Mouse (Mus musculus) lung, postnatal 36 days (tissue): ENCODE measurements around the gene Tmem52.
"Not testable (repeated sequence)": the region's sequence is repeated elsewhere in the genome, so short reads cannot be mapped to it uniquely, and the experiment has no call there.

Experiments
- DNase-seq: peaks from one replicate; pipeline ENCODE4 v3.0.0; 2022; ENCODE audit warnings: mixed read lengths

The Tmem52 gene

DNA sequence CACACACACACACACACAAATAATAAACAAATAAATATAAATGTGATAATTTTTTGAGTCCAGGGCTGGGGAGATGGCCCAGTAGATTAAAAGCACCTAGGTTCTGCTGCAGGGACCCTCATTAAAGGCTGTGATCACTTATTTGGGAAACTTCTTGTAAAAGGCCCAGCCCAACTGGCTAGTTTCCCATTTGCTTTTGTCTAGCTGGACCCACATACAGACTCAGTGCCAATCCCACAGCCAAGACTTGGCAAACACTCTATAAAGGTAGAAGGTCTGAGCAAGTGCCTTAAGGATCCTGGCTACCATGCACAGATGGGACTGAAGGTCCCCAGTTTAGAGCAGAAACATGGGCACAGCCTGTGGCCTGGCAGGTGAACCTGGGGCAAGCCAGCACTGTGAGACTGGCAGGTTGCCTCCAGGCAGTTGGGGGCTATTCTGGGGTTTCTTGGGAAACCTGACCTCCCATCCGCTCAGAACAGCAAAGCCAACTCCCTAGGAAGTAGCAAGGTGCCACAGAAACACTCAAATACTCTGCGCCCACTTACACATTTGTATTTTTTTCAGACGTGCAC is 3.9 kb downstream of the Tmem52 start:
- DNase-seq = no peak

DNA sequence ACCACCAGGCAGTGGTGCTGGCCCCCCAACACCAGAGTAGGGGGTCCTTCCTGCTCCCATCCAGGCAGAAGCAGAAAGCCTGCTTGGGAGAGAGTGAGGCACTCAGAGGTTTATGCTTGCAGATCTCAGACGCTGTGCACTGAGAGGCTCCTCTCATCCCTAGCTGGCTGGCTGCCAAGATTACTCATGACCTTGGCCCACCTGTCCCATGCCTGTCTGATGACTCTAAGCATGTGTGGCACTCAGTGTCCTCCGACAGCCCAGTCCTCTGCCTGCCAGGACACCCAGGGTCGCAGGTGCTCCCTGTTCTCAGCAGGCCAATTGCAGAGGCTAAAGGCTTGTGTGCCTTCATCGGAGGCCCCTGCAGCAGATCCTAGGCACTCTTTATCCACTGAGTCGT is 4.4 kb downstream of the Tmem52 start:
- no peak for DNase-seq

DNA sequence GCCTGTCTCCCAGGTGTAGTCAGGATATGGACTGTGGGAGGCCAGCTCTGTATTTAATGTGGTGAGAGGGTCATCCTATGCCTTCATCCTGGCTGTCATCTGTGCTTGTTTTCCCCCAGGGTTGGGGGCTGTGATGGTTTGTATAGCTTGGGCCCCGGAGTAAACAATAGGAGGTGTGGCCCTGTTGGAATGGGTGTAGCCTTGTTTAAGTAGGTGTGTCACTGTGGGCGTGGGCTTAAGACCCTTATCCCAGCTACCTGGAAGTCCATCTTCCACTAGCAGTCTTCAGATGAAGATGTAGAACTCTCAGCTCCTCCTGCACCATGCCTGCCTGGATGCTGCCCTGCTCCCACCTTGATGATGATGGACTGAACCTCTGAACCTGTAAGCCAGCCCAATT is 4.9 kb downstream of the Tmem52 start:
- DNase-seq = not testable (repeated sequence)

DNA sequence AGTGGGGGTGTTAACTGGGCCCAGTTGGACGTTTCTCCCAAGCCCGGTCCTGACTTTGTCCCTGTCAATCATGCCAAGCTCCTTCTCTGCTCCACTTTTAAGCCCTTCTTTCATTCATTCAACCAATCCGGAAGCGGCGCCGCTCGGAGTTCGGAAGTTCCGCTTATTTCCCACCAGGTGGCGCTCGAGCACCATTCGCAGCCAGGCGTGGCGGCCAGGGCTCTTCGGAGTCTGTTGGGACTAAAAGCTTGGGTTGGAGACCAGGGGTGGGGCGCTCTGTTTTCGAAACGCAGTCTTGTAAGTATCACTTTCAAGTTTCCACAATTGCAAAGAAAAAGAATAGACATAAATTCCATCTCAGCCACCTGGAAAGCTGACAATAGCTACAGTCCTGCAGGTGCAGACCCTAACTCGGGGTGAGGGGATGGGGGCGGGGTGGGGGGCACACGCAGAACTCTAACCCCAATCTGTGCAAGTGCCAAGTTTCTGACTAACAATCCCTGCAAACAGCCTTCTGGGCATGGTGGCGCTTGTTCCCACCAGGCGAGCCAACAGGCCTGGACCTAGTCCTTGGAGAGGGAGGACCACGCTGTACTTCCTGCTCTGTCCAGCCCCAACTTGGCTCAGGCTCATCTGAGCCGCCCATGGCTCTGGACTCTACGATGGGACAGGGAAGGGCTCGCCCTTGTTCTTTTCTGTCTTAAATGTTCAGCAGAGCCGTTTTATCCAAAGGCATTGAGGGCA is 12.6 kb downstream of the Tmem52 start:
- DNase-seq = peak; percentile 85

DNA sequence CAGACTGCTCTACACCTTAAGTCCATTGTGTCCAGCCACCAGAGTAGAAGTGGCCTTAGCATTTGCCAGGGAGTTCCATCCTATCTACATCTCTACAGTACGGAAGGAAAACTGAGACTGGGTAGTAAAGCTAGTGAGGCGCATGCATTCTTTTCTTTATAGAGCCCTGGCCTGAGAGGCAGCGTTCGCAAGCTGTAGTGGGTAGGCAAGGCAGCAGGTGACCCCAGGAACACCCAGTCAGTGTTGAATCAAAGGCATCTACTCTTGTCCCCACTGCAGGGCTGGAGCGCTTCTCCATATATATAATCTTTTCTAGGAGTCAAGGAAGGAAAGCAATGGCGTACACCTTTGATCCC is 13.2 kb downstream of the Tmem52 start:
- no peak for DNase-seq

DNA sequence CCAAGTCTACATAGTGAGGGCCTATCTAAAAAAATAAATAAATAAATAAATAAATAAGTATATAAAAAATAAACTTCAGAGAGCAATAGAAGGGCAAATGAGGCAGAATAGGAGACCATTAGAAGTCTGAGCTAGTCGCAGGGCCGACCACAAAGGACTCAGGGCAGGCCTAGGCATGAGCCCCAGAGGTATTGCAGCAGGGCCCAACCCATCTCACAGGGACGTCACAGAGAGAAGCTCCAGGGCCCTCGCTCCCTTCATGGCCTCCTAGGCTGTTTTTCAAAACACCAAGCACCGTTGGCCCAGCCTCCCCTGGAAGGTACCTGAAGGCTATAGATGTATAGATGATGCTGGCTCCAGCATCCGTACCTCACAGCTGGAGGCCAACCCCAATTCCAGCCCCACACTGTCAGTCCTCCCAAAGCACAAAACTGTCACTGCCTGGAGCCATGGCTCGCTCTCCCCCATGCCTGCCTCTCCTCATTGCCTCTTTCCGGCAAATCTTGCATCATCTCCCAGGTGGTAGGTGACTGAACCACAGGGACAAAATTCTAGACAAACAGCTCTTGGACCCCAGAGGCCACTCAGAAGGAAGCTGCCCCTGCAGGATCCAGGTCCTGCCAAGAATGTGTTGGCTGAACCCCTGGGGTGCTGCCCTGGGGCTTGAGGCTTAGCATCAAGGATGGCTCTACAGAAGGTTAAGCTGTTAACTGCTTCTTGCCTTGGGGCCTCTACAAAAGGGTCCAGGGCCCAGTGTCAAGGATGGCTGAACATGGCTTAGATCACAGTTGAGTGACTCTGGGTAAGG is 14.0 kb downstream of the Tmem52 start:
- no peak for DNase-seq

DNA sequence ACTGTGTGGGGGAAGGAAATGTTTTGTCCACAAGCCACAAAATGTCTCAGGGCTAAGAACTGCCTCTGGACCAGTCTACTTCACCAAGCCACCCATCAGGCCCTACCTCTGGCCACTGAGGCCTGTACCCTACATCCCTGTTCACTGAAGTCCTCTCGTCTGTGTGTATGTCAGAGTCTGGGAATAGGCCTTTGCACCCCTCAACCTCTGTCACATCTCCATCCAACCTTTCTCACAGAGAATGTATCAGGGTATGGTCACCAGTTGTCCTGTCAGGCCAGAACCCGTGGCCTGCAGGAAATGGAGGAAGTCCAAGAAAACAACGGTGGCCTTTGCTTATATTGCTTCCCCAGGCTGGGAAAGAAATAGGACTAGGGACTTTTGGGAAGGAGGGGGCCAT is 16.6 kb downstream of the Tmem52 start:
- no peak for DNase-seq

DNA sequence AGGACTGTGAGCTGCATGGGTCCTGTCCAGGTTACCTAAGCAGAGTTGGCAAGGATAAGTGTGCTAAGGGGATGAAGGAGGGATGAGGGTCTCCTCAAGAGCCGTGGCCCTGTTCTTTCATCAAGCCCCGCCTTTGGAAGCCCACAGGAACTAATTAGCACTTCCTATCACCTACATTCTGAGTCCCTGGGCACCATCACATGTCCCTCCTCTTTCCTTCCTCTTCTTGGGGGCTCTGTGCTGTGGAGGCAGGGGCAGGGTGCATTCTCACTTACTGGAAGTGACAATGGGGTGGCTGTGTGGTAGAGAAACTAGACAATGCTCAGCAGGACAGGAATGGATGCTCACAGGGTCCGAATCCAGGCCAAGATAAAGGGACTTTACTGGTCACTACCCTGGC is 18.8 kb downstream of the Tmem52 start:
- no peak for DNase-seq

DNA sequence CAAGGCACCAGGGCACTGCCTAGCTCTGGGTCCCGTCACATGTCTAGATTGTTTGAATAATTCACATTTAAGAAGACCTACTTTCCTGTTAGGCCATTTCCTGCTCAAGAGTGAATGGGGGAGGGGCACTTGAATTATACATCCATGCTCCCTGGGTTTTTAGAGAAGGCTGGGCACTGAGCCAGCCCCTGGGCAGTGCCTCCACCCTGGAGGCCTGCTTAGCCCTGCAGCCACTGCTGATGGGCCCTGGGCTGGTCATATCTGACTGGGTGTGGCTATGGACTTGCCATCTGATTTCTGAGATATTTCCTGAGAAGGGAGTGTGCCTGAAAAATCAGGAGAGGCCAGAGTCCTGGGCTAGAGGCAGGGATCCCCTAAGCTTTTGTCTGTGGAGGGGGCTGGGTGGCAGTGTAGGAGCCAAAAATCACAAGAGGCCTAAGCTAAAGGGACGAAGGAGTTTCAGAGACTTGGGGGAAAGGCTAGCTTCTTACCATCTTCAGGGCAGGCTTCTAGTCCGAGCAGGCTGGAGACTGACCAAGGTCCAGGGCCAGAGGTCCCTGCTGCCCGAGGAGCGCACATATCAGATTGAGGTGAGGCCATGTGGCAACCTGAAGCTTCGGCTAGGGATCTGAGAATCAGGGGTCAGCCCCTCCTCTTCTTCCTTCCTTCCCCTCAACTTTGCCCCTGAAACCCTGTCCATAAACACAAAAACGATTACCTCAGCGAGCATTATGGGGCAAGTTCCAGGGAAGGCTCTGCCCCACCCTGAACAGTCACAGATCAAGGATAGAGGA is 19.5 kb downstream of the Tmem52 start:
- peak; percentile 98 for DNase-seq

DNA sequence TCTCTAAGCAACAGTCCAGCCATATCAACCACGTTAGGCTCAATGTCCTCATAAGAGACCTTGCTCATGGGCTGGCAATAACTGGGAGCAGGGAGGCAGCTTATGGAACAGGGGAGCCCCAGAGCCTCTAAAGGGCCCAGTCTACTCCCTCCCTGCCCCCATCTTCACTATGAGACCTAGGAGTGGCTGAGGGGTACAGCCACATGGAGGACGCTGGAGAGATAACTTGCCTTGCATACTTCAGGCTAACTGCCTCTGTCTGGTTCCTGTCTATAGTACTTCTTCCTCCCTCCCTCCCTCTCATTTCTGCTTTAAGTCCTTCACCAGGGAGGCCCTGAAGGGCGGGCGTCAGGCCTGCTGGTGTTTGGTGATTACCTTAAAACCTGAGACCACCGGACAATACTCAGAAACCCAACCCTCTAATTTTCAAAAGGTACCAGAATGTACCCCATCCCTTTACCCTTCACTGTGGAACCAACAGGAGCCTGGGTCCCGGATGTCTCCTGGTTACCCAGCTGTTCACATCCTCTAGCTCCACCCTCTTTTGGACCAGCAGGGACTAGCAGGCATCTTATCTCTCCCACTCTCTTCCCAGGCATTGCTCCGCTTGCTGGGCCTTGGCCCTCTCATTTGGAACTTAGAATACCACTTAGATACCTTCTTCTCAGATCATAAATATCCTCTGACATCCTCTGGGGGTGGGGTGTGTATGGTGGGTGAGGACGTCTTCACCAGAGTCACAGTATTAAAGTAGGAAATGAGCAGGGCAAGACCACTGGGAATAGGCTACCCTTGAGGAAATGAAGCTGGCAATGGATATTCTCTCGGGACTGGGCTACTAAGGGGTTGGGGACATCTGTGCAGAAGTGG is 20.4 kb downstream of the Tmem52 start:
- no peak for DNase-seq

DNA sequence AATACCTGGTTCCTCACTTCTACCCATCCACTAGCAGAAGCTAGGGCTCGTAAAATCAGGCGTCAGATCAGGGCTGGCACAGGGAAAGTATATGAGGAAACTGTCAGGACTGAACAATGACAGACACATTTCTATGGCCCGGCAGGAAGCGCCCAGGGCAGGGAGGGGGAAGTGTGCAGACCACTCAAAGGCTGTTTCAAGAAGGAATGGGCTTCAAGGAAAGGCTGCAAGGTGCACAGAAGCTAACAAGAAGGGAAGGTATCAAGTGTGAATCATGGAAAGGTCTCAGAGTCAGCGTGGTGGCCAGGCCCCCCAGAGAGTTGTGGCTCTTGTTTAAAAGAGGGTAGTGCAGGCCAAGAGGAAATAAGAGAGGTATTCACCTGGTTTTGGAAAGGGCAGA is 21.5 kb downstream of the Tmem52 start:
- DNase-seq = peak; percentile 54

DNA sequence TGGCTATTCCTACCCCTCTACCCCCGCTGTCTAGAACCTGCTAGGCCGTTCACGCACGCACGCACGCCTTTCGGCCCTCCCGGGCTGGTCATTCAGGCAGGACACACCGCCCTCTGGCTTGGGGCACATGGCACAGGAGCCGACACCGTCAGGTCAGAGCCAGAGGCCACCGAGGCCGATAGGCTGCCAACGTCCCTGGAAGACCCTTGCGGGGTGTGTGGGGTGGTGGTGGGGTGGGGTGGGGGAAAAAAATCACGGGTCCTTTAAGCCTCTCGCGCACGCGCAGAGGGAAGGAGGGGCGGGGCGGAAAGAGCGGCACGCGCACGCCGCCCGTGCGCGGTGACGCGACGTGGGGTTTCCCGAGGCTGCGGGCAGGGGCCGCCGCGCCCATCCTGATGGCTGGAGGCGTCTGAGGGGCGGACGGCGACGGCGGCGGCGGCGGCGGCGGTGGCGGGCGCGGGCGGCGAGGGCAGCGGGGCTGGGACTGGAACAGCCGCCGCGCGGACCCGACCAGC is 22.1 kb downstream of the Tmem52 start, which contains the start of gene Gnb1:
Gene Gnb1 (plus strand): TSS at position 372 of the 515 bp plus-strand sequence.
- DNase-seq = peak; percentile 95

DNA sequence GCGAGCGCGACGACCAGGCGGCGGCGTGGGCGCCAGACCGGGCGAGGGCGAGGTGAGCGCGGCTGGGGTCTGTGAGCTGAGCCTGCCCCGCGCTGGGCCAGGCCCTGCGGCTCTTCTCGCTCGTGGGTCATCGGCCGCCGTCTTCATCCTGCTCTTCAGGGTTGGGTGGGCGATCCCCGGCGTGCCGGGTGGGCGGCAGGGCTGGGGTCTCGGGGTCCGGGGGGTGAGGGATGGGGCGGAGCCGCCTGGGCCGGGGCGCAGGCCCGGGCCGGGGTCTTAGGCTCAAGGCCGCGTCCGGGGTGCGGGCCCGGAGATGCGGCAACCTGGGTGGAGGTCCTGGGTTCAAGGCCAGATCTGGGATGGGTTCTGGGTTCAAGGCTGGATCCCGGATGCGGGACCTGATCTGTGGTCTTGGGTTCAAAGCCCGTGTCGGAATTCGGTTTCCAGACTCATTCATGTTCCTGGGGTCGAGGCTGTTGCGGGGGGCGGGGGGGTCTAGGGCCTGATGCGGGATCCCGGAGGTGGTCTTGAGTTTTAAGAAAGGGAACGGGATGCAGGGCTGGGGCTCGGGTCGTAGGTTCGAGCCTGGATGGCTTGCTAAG is 22.7 kb downstream of the Tmem52 start:
- DNase-seq = no peak

DNA sequence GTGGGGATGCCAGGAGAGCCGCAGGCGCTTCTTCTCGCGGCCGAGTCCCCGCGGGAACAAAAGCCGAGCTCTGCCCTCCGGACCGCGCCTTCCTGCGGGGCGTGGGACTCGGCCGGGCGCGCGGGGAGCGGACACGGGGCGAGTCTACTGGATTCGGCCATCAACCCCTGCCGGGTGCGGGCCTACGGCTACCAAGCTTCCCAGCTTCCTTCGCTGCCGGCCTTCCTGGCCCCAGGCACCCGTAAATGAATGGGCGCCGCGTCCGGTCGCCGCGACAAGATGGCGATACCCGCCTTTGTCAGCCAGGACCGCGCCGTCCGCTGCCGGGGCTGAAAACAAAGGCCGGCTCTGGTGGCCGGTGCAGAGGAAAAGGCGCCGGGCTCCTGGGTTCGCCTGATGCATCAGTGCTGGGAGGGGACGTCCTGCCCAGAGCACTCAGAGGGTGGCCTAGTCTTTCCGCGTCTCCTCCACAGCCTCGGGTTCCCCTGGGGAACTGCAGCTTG is 23.3 kb downstream of the Tmem52 start:
- peak; percentile 65 for DNase-seq

DNA sequence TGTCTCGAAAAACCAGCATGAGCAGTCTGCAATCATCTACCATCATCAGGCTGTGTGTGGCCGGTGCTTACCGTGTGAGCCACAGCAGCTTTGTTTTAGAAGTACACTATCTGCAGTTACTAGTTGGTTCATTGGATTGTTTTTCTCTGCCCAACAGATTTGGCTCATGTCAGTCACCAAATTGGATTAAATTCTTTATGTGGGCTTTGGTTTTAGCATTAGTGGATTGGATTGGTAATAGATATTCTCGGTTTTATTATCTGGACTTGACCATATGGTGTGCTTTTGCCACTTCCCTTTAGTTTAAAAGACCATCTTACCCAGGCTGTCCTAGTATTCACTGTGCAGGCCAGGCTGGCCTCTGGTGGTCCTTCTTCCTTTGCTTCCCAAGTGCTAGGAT is 26.0 kb downstream of the Tmem52 start:
- no peak for DNase-seq

DNA sequence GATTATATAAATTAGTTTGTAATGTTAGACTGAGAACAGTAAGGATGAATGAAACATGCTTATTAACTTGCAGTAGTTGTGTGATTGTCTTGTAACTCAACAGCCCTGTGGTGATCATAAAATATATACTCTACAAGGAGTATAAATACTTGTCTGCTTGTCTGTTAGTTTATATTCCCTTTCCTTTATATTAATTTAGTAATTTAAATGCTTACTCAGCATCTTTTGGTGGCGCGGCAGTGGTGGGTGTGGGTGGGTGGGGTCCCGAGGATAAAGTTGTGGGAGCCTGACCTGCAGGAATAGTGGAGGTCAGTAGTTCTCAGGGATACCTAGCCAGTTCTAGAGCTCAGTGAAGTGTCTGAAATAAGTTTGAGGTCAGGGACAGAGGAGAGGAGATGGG is 29.0 kb downstream of the Tmem52 start:
- DNase-seq = no peak

DNA sequence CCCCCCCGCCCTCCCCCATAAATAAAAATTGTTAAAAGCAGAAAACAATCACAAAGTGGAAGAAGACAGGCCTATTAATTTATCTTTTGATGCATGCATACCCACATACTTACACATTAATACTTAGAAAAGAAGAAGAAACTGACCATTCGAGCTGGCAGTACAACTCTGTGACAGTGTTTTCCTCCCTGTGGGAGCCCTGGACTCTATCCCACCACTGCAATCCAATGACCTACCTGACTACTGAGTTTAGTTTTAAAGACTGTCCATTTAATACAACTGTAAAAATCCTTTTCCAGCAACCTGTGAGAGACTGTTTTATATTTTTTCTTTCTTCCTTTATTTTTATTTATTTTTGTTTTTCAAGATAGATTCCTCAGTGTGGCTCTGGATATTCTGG is 32.2 kb downstream of the Tmem52 start:
- DNase-seq = no peak

DNA sequence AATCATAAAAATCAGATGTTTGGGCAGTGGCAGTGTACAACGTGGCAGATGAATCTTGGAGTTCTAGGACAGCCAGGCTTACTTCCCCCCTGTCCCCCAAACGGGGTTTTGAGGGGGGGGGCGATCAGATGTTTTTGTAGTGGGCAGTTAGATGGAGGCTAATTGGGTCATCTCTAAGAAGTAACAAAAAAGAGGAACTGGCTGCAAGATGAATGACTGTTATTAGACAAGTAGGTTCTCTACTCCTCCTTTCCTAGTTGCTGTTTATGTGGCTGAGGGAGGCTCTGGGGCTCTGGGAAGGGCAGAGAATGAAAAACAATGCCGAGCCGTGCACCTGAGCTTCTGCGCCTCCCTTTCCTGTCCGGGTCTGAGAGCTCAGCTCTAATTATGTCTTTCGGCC is 36.2 kb downstream of the Tmem52 start:
- DNase-seq = no peak

DNA sequence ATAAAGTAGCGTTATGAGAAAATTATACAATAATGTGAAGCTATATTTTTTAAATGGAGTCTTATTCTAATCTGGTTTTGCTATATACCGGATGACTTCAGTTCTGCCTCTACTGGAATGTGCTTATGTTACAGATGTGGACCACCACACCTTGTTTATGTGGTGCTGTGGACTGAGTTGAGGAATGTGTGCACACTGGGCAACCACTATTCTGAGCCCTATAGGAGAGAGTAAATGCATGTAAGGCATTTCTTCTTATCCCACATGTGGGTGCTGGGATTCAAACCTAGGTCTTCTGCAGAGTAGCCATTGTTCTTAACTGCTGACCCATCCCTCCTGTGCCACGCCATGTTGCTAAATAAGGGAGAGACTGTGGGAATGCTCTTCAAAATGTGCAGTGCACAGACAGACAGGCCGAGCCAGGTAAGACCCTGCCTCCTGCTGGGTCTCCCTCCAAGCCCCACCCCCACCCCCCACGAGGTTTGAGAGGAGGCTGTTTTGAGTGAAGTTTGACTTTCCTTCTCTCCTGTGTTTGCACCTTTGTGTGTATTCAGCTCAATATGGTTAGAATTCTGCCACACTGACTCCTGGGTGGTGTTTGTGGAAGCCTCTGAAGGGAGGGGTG is 36.9 kb downstream of the Tmem52 start:
- no peak for DNase-seq

DNA sequence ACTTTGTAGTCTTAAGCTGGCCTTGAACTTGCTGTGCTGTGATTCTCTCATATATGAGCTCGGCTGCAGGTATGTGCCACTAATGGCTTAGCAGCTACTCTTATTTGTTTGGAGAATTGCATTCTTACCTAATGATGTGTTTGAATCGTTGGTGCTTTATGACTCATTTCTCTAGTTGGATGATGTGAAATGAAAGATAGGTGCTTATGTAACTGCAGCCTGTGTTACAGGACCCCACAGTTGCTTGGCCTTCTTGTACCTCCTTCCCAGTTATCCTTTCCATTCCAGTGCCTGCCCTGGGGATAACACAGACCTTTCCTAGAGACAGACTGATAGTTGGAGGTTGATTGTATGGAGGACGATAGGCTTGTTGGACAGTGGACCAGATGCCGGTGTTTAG is 39.7 kb downstream of the Tmem52 start:
- no peak for DNase-seq

DNA sequence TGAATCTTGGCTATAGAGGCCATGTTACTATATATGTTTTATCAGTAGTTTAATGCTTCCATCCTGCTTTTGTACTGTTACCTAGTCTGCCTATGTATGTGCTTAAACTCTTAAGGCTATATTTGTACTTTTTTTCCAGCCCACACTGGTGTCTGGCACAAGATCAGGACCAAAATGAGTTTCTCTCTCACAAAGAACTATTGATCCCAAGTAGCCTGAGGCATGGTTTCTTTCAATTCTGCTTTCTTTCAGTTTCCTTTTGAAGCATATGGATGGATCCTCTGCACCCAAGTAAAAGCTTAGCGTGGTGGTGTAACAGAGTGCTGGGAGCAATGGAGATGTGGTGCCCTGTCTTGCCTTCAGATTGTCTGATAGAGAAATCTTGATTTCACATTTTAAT is 42.1 kb downstream of the Tmem52 start:
- DNase-seq = no peak
